Mouse (Mus musculus) lung, adult 2 months (tissue): ENCODE measurements around the gene Wars2.

ENCODE experiments used
- CTCF ChIP-seq: fragments of 200-500 bp; IDR thresholded peaks from 2 replicates; pipeline ENCODE4 v1.5.1; 2011; ENCODE audit warnings: mild to moderate bottlenecking, low read length, control low read depth; ENCODE audit not compliant: insufficient read depth
- POLR2A ChIP-seq: fragments of 200-500 bp; IDR thresholded peaks from 2 replicates; pipeline ENCODE4 v1.6.1; 2011; ENCODE audit warnings: low read depth, mild to moderate bottlenecking, control low read depth, low read length, borderline replicate concordance; ENCODE audit errors: extremely low read depth

DNA sequence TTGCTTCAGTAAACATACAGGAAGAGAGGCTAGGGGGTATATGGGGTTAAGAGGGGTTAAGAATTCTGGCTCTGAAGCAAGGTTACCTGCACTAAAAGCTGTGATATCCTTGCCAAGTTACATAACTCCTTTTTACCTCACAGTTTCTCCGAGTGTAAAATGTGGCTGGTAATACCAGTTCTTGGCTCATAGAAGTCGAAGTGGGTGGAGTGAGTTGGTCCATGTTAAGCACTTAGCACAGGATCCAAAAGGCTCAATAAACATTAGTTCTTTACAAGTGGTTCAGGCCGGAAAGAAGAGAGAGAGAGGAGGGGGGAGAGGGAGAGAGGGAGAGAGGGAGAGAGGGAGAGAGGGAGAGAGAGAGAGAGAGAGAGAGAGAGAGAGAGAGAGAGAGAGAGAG is 104.5 kb downstream of the Wars2 start:
- no peak for TF ChIP-seq CTCF
- no peak for TF ChIP-seq POLR2A
